Mouse (Mus musculus): ENCODE results near the gene Vgll4.

Gene Vgll4

GRCm38 (mm10) chr6:114939666-114940065, 30.1 kb downstream of the Vgll4 start:
- DNase-seq (ENCODE audit: low spot score in 2 of 2), result no peak

- DNase-seq (ENCODE audit: low spot score in 2 of 2), result no peak
These were observed 32.9 kb downstream of the Vgll4 start for GRCm38 (mm10) chr6:114936941-114937313.

GRCm38 (mm10) chr6:114936297-114936940, 33.4 kb downstream of the Vgll4 start:
- no peak for DNase-seq (ENCODE audit: low spot score in 2 of 2)

GRCm38 (mm10) chr6:114935362-114935761, 34.4 kb downstream of the Vgll4 start:
- DNase-seq (ENCODE audit: low spot score in 2 of 2), result no peak

GRCm38 (mm10) chr6:114934045-114934444, 35.7 kb downstream of the Vgll4 start:
- DNase-seq (ENCODE audit: low spot score in 2 of 2), result no peak

- no peak for DNase-seq (ENCODE audit: low spot score in 2 of 2)
These were observed 36.8 kb downstream of the Vgll4 start for GRCm38 (mm10) chr6:114932991-114933392.

- DNase-seq (ENCODE audit: low spot score in 2 of 2), result no peak
These were observed 37.7 kb downstream of the Vgll4 start for GRCm38 (mm10) chr6:114932116-114932500.

GRCm38 (mm10) chr6:114931212-114932115, 38.3 kb downstream of the Vgll4 start:
- DNase-seq (ENCODE audit: low spot score in 2 of 2), result no peak

- DNase-seq (ENCODE audit: low spot score in 2 of 2), result no peak
These were observed 39.1 kb downstream of the Vgll4 start for GRCm38 (mm10) chr6:114930646-114931045.

- peak in 1 of 2 experiments; percentile 63 for DNase-seq (ENCODE audit: low spot score in 2 of 2)
These were observed 39.7 kb downstream of the Vgll4 start for GRCm38 (mm10) chr6:114930038-114930591.

GRCm38 (mm10) chr6:114929346-114929745, 40.4 kb downstream of the Vgll4 start:
- no peak for DNase-seq (ENCODE audit: low spot score in 2 of 2)

- DNase-seq (ENCODE audit: low spot score in 2 of 2), result peak; percentile 59 to 72
These were observed 41.3 kb downstream of the Vgll4 start for GRCm38 (mm10) chr6:114928462-114928861.

- peak in 1 of 2 experiments; percentile 47 for DNase-seq (ENCODE audit: low spot score in 2 of 2)
These were observed 42.4 kb downstream of the Vgll4 start for GRCm38 (mm10) chr6:114927400-114927799.

GRCm38 (mm10) chr6:114926369-114927157, 43.2 kb downstream of the Vgll4 start:
- peak in 1 of 2 experiments; percentile 75 for DNase-seq (ENCODE audit: low spot score in 2 of 2)

GRCm38 (mm10) chr6:114925196-114925595, 44.6 kb downstream of the Vgll4 start:
- DNase-seq (ENCODE audit: low spot score in 2 of 2), result no peak

GRCm38 (mm10) chr6:114922355-114923096, 47.3 kb downstream of the Vgll4 start:
- peak in 1 of 2 experiments; percentile 62 for DNase-seq (ENCODE audit: low spot score in 2 of 2)

GRCm38 (mm10) chr6:114921632-114922354, 48.0 kb downstream of the Vgll4 start:
- DNase-seq (ENCODE audit: low spot score in 2 of 2), result peak; percentile 58 to 74

GRCm38 (mm10) chr6:114920523-114921445, 49.0 kb downstream of the Vgll4 start:
- DNase-seq (ENCODE audit: low spot score in 2 of 2), result peak in 1 of 2 experiments; percentile 58

GRCm38 (mm10) chr6:114919670-114920313, 50.0 kb downstream of the Vgll4 start:
- no peak for DNase-seq (ENCODE audit: low spot score in 2 of 2)
